Mouse (Mus musculus) gastrocnemius, postnatal 14 days (tissue): Measurements from ENCODE around the gene Gm7544. TPM values are rescaled to one million over a fixed set of nuclear protein-coding genes. Genes with fewer than 3 reads are reported as not detected.
"Not testable (repeated sequence)": the region's sequence is repeated elsewhere in the genome, so short reads cannot be mapped to it uniquely, and the experiment has no call there.

Source experiments
- DNase-seq: peaks from one replicate; pipeline ENCODE4 v3.0.0; 2021; ENCODE audit warnings: mixed read lengths
- intact Hi-C: fragments of 180-260 bp; cut with DNase I; formaldehyde crosslinking; loops from one replicate; pipeline ENCODE4 v1.15.1; 2025; ENCODE audit warnings: low total_unique reads
- total RNA-seq, 2 experiments: library from RNA; stranded (reverse); gene quantifications; 2 replicates each; pipeline ENCODE4 v1.2.3; 2021

Gene Gm7544
- total RNA-seq, 2 experiments from 2014 or later: not detected

DNA sequence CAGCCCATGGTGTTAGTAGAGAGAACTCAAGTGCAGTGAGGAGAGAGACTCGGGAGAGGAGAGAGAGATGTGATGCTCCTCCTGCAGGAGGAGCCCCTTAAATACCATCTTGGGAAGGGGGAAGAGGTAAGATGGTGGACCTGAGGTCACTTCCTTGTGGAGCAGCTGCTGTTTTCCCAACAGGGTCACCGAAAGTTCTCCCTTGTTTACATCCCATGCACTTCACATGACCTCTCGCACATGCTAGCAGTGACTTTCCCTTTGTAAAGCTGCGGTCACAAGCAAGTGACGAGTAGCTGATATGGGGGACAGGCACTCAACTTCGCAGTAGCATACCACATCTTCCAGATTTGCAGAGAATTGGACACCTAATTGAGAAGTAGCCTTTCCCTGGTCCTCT lies 24.5 kb downstream of the Gm7544 start, which contains the start of gene Gm6217:
TSS of gene Gm6217 (minus strand) at position 74 of the 400 bp plus-strand sequence.
- DNase-seq, intact Hi-C loops: not testable (repeated sequence)

- DNase-seq, intact Hi-C loops: not testable (repeated sequence)
Observed at GRCm38 (mm10) chr1:82930558-82930957, 25.3 kb downstream of the Gm7544 start.

DNA sequence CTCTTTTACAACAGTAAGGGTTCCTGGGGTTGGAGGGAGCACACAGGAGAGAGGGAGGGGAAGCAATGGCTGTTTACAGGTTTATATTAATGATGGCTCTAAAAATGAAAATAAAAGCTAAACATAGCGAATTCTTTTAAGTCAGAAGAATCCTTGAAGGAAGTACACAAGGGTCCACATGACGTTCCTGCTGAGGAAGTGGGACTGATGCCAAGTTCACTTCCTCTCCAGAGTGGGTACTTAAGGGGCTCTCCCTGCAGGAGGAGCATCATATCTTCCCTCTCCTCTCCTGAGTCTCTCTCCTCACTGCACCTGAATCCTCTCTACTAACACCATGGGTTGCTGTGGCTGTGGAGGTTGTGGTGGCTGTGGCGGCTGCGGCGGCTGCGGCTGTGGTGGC lies 31.2 kb downstream of the Gm7544 start, which contains the start of gene A030014E15Rik:
TSS of gene A030014E15Rik (plus strand) at position 268 of the 400 bp plus-strand sequence.
- DNase-seq: no peak
- intact Hi-C loops: no loop called here

DNA sequence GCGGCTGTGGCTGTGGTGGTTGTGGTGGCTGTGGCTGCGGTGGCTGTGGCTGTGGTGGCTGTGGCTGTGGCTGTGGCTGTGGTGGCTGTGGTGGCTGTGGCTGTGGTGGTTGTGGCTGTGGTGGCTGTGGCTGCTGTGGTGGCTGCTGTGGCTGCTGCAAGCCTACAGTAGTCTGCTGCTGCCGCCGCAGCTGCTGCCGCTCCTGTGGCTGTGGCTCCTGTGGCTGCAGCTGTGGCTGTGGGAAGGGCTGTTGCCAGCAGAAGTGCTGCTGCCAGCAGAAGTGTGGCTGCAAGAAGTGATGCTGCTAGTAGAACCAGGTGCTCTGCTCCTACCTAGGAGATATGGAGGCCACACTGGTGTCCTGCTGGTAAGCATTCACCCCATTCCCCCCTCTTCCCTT lies 42.4 kb downstream of the Gm7544 start:
- DNase-seq, intact Hi-C loops: not testable (repeated sequence)

DNA sequence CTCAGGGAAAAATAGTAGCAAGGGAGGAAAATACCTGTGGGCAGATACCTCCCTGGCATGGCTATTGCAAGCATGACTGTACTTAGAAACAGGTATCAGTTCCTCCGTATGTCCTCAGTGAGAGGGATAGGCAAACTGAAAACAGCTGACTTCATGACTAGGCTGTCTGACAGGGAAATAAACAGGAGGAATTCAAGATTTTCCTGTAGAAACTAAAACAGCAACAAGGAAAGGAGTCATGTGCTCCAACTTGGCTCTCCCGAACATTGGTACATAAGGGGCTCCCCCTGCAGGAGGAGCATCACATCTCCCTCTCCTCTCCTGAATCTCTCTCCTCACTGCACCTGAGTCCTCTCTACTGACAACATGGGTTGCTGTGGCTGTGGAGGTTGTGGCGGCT lies 42.8 kb downstream of the Gm7544 start, which contains the start of gene A030005L19Rik:
TSS of gene A030005L19Rik (plus strand) at position 301 of the 400 bp plus-strand sequence.
- intact Hi-C loops: no loop called here
- DNase-seq: no peak

GRCm38 (mm10) chr1:82905886-82906285 lies 49.9 kb downstream of the Gm7544 start:
- intact Hi-C loops: no loop called here
- DNase-seq: no peak

Other genes with a start within 250 kb of the Gm7544 start
- gene Mff, start 231.1 kb downstream of the Gm7544 start, total RNA-seq: 100 to 1,000 TPM; 116 to 131 TPM
- gene Tm4sf20, start 187.6 kb downstream of the Gm7544 start, total RNA-seq: not detected
- not detected for gene Gm47791, start 184.8 kb downstream of the Gm7544 start, total RNA-seq
- 10 to 100 TPM; 21.5 to 25.3 TPM for gene Agfg1, start 116.5 kb downstream of the Gm7544 start, total RNA-seq
- gene A030005L19Rik, start 42.7 kb downstream of the Gm7544 start, total RNA-seq: not detected
- not detected for gene A030014E15Rik, start 31.1 kb downstream of the Gm7544 start, total RNA-seq
- not detected for gene Gm6217, start 24.6 kb downstream of the Gm7544 start, total RNA-seq
- gene A030003K21Rik, start 12.6 kb downstream of the Gm7544 start, total RNA-seq: not detected
- not detected for gene Gm47955, start 4.3 kb upstream of the Gm7544 start, total RNA-seq
- gene Gm47959, start 44.5 kb upstream of the Gm7544 start, total RNA-seq: not detected
- gene Slc19a3, start 82.4 kb upstream of the Gm7544 start, total RNA-seq: not detected
- gene Krtap28-10, start 86.5 kb upstream of the Gm7544 start, total RNA-seq: not detected
- not detected for gene Gm47969, start 88.9 kb upstream of the Gm7544 start, total RNA-seq
- not detected for gene A030005K14Rik, start 103.4 kb upstream of the Gm7544 start, total RNA-seq
- not detected for gene Krtap28-13, start 104.9 kb upstream of the Gm7544 start, total RNA-seq
- gene Ccl20, start 160.8 kb upstream of the Gm7544 start, total RNA-seq: not detected
- not detected for gene Daw1, start 203.7 kb upstream of the Gm7544 start, total RNA-seq